In the genomic region with DNA sequence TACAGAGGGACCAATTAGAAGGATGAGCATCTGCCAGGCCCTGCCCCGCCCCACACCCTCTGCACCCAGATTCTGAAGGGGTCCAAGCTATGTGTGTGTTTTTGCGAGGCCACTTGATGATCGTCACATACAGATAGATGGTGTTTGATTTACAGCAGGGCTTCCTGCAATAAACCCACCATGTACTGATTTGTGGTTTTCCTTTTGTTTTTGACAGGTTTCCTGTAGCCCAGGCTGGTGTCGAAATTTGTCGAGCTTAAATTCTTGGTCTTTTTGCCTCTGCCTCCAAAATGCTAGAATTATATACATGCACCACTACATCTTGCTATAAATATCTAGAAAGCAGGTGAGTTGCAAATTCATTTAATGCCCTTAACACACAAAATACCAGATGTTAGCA, we compare ENCODE assay signal across 21 mouse cellular contexts. TPM values are rescaled to one million over a fixed set of nuclear protein-coding genes. Genes with fewer than 3 reads are reported as not detected.
"Had no signal": no experiment of that assay in that cellular context is flagged by ENCODE, and none has a peak within 500 bp of the region (broad histone marks: within the 10 kb centered on the region; RNA-seq: fewer than 3 reads in every experiment).

No protein-coding gene starts in this region.

- H3K27me3 ChIP-seq: midbrain, embryonic 13.5 days; neural tube, embryonic 13.5 days; stomach, embryonic 15.5 days had no signal

- H3K4me3 ChIP-seq: liver, embryonic 15.5 days; midbrain, embryonic 13.5 days; myocyte; neural tube, embryonic 13.5 days; stomach, embryonic 15.5 days had no signal

- H3K27ac ChIP-seq: liver, embryonic 15.5 days; macrophage; midbrain, embryonic 13.5 days; neural tube, embryonic 13.5 days; stomach, embryonic 15.5 days had no signal

- H3K36me3 ChIP-seq: liver, embryonic 15.5 days; midbrain, embryonic 13.5 days; neural tube, embryonic 13.5 days; stomach, embryonic 15.5 days had no signal

- DNase-seq: kidney, adult 8-10 months; kidney, postnatal 36 days; layer of hippocampus, adult 9-11 months; layer of hippocampus, postnatal 36 days; left cerebral cortex, postnatal 4 days; lung, adult 2 months; lung, postnatal 10 days; retina, postnatal 1 day had no signal

- H3K9me3 ChIP-seq: liver, embryonic 15.5 days; midbrain, embryonic 13.5 days; neural tube, embryonic 13.5 days; stomach, embryonic 15.5 days had no signal

- ATAC-seq: midbrain, embryonic 13.5 days had no signal

- H3K4me1 ChIP-seq: midbrain, embryonic 13.5 days; neural tube, embryonic 13.5 days; stomach, embryonic 15.5 days had no signal

RNA-seq across cellular contexts. Expression of a gene that starts 41.5 kb away (rescaled TPM):
- total RNA-seq: layer of hippocampus, adult 18-20 months; layer of hippocampus, postnatal 36 days; left cerebral cortex, postnatal 10 days; left cerebral cortex, postnatal 4 days; megakaryocyte-erythroid progenitor cell, adult 5-6 weeks had no signal
- polyA plus RNA-seq: liver, embryonic 11.5 days; liver, embryonic 15.5 days; lung, adult 2 months; macrophage; myocyte; neural tube, embryonic 13.5 days; spleen, adult 2 months; stomach, embryonic 15.5 days; testis, adult 2 months; urinary bladder, adult 2 months had no signal
